Mouse (Mus musculus) intestine, embryonic 15.5 days (tissue): Measurements from ENCODE around the gene Ccdc162. TPM values are rescaled to one million over a fixed set of nuclear protein-coding genes. Genes with fewer than 3 reads are reported as not detected.
A peak's percentile ranks its signal among the peaks of the same experiment; 100 is the strongest.

Experiments
- ATAC-seq: fragments of 200-750 bp; cut with Nextera tagmentation; 2 replicates; pipeline ENCODE4 v1.8.0; 2017; ENCODE audit warnings: moderate TSS enrichment, moderate library complexity
- H3K27ac ChIP-seq: fragments of 300-500 bp; sonication (generic); 2 replicates; pipeline ENCODE4 v1.5.1; 2015; ENCODE audit warnings: mild to moderate bottlenecking, inconsistent platforms
- H3K27me3 ChIP-seq: fragments of 300-500 bp; sonication (generic); replicated peaks from 2 replicates; pipeline ENCODE4 v1.6.1; 2015; ENCODE audit warnings: inconsistent platforms
- H3K36me3 ChIP-seq: fragments of 300-500 bp; sonication (generic); 2 replicates; pipeline ENCODE4 v1.6.1; 2015; ENCODE audit warnings: inconsistent platforms
- H3K4me1 ChIP-seq: fragments of 300-500 bp; sonication (generic); replicated peaks from 2 replicates; pipeline ENCODE4 v1.6.1; 2015; ENCODE audit warnings: inconsistent platforms
- H3K4me2 ChIP-seq: fragments of 300-500 bp; sonication (generic); replicated peaks from 2 replicates; pipeline ENCODE4 v1.6.1; 2015; ENCODE audit warnings: mild to moderate bottlenecking, inconsistent platforms
- H3K4me3 ChIP-seq: fragments of 300-500 bp; sonication (generic); replicated peaks from 2 replicates; pipeline ENCODE4 v1.5.1; 2015; ENCODE audit warnings: inconsistent platforms
- H3K9ac ChIP-seq: fragments of 300-500 bp; sonication (generic); 2 replicates; pipeline ENCODE4 v1.6.1; 2015; ENCODE audit warnings: inconsistent platforms
- H3K9me3 ChIP-seq: fragments of 300-500 bp; sonication (generic); 2 replicates; pipeline ENCODE4 v1.6.1; 2016; ENCODE audit warnings: inconsistent platforms
- WGBS: fragments of 180-500 bp; shearing (Covaris S2); methylation state at CpG from one replicate; pipeline ENCODE4 v1.1.7; 2015; 5-methylcytosine and 5-hydroxymethylcytosine counted together
- polyA plus RNA-seq: library from polyadenylated mRNA; unstranded; fragments of >200 nt; fragmentation: Nextera tagmentation; extraction: Ambion mirVana; gene quantifications from 2 replicates; pipeline ENCODE4 v1.2.1, GENCODE M21; 2015

The Ccdc162 gene
- polyA plus RNA-seq, 1 experiment from 2014 or later, result 0.93 TPM

GRCm38 (mm10) chr10:41615487-41615886, 100.9 kb downstream of the Ccdc162 start:
- Histone ChIP-seq H3K4me2 (no peak overlapping the region), H3K27ac (no peak overlapping the region), H3K27me3 (no peaks in the 10 kb centered on the region), H3K36me3 (no peaks in the 10 kb centered on the region), H3K4me1 (no peaks in the 10 kb centered on the region), H3K4me3 (no peak overlapping the region), H3K9me3 (no peaks in the 10 kb centered on the region), H3K9ac (no peak overlapping the region)
- no peak for ATAC-seq
- 87% methylated on average over 4 of the region's 4 CpGs for WGBS

- Histone ChIP-seq H3K4me2 (no peak overlapping the region), H3K4me1 (no peaks in the 10 kb centered on the region), H3K27me3 (no peaks in the 10 kb centered on the region), H3K9me3 (no peaks in the 10 kb centered on the region), H3K9ac (no peak overlapping the region), H3K36me3 (no peaks in the 10 kb centered on the region), H3K4me3 (no peak overlapping the region), H3K27ac (no peak overlapping the region)
- WGBS, result 66% methylated on average over 5 of the region's 5 CpGs
- ATAC-seq, result 0 out of 2 replicates have a peak, but pooled peaks have one; percentile 2
Observed at GRCm38 (mm10) chr10:41611941-41612340, 104.5 kb downstream of the Ccdc162 start.

DNA sequence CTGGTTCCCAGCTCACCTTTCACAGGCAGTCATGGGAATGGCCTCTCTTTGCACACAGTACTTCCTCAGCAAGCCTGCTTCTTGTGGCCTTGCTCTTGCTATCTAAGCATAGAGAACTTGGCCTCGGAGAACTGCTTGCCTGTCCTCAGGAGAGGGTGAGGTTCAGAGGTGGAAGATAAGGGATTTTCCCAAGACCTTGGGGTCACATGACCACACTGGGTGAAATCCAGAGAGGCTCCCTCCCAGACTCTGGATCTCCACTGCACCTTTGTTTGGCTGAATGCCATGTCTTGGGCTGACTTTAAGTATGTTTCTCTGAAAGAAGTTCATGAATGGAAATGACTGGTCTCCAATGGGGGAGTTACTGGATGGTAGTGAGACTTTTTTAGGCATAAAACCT, 107.0 kb downstream of the Ccdc162 start:
- H3K4me1 ChIP-seq, result no peaks in the 10 kb centered on the region
- no peak overlapping the region for H3K9ac ChIP-seq
- H3K36me3 ChIP-seq, result no peaks in the 10 kb centered on the region
- H3K4me2 ChIP-seq, result no peak overlapping the region
- no peaks in the 10 kb centered on the region for H3K9me3 ChIP-seq
- no peaks in the 10 kb centered on the region for H3K27me3 ChIP-seq
- H3K27ac ChIP-seq, result no peak overlapping the region
- 63% methylated on average over 1 of the region's 1 CpGs for WGBS
- H3K4me3 ChIP-seq, result no peak overlapping the region
- ATAC-seq, result peak; percentile 84

DNA sequence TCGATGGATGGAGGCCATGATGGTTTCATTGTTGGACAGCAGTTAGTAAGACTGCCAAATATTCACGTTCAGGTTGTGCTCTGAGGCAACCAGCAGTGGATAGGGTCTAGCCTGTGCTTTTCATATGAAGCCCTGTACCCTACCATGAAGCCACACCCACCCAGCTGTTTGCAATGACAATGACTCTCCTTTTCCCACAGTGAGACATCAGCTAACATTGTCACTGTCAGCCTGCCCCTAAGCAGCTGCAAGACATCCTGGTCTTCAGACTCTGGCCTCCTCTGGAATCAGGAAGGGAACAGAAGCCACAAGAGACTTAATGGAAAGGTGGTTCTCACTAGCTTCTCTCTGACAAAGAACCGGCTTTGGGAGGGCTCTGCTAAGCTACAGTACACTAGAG, 107.9 kb downstream of the Ccdc162 start:
- ATAC-seq, result no peak
- 87% methylated on average over 3 of the region's 3 CpGs for WGBS
- no peaks in the 10 kb centered on the region for H3K4me1 ChIP-seq
- no peaks in the 10 kb centered on the region for H3K27me3 ChIP-seq
- no peak overlapping the region for H3K4me2 ChIP-seq
- no peak overlapping the region for H3K9ac ChIP-seq
- H3K4me3 ChIP-seq, result no peak overlapping the region
- no peaks in the 10 kb centered on the region for H3K36me3 ChIP-seq
- H3K27ac ChIP-seq, result no peak overlapping the region
- no peaks in the 10 kb centered on the region for H3K9me3 ChIP-seq

DNA sequence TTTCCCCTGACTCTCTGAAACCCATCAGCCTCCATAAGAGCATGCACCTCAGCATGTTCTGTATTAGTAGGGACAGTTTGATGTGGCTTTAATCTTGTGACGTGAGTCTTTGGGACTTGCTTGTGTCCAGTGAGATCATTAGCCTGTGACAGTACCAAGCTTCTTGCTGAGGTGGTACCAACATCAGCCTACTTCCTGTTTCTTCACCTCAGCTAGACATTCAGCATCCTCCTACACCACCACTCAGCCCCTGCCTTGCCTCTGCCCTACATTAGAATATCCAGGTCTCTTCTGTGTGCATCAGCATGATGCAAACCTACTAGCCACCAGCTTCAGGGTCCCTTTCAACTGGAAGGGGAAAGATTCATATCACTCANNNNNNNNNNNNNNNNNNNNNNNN, 113.8 kb downstream of the Ccdc162 start:
- Histone ChIP-seq H3K4me1 (no peaks in the 10 kb centered on the region), H3K27ac (no peak overlapping the region), H3K9me3 (no peaks in the 10 kb centered on the region), H3K9ac (no peak overlapping the region), H3K27me3 (no peaks in the 10 kb centered on the region), H3K4me3 (no peak overlapping the region), H3K4me2 (no peak overlapping the region), H3K36me3 (no peaks in the 10 kb centered on the region)
- ATAC-seq, result no peak
- 90% methylated on average over 1 of the region's 1 CpGs for WGBS

GRCm38 (mm10) chr10:41601898-41602545, 114.4 kb downstream of the Ccdc162 start:
- H3K9me3 ChIP-seq, result no peaks in the 10 kb centered on the region
- no peaks in the 10 kb centered on the region for H3K27me3 ChIP-seq
- H3K4me1 ChIP-seq, result no peaks in the 10 kb centered on the region
- H3K9ac ChIP-seq, result no peak overlapping the region
- H3K4me3 ChIP-seq, result no peak overlapping the region
- no peak for ATAC-seq
- H3K36me3 ChIP-seq, result no peaks in the 10 kb centered on the region
- no peak overlapping the region for H3K4me2 ChIP-seq
- 68% methylated on average over 7 of the region's 7 CpGs for WGBS
- H3K27ac ChIP-seq, result no peak overlapping the region

GRCm38 (mm10) chr10:41601302-41601701, 115.1 kb downstream of the Ccdc162 start:
- 75% methylated on average over 4 of the region's 4 CpGs for WGBS
- Histone ChIP-seq H3K27ac (no peak overlapping the region), H3K4me3 (no peak overlapping the region), H3K4me1 (no peaks in the 10 kb centered on the region), H3K27me3 (no peaks in the 10 kb centered on the region), H3K9ac (no peak overlapping the region), H3K36me3 (no peaks in the 10 kb centered on the region), H3K9me3 (no peaks in the 10 kb centered on the region), H3K4me2 (no peak overlapping the region)
- no peak for ATAC-seq

DNA sequence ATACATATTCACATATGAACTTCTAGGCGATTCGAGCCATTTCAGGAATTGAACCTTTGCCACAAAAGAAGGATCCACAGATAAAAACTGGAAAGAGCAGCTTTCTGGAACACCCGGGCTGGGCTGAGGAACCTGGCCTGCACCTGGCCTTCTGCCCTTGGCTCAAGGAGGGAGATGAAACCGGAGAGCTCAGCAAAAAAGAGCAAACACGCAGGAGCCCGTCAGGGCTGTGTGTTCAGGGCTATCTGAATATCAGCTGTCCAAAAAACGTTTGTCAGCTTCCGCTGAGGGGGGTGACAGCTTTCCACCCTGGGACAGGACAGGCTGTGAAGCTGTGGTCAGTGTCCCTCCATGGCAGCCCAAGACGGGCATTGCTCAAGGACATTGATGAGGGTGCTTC, 117.4 kb downstream of the Ccdc162 start:
- H3K4me2 ChIP-seq, result no peak overlapping the region
- H3K4me1 ChIP-seq, result 0 out of 2 replicates have a peak, but pooled peaks cover 6% of the 10 kb centered on the region
- H3K27ac ChIP-seq, result no peak overlapping the region
- H3K4me3 ChIP-seq, result no peak overlapping the region
- H3K27me3 ChIP-seq, result no peaks in the 10 kb centered on the region
- ATAC-seq, result no peak
- WGBS, result 69% methylated on average over 9 of the region's 9 CpGs
- no peak overlapping the region for H3K9ac ChIP-seq
- no peaks in the 10 kb centered on the region for H3K9me3 ChIP-seq
- no peaks in the 10 kb centered on the region for H3K36me3 ChIP-seq

- Histone ChIP-seq H3K27ac (no peak overlapping the region), H3K9me3 (no peaks in the 10 kb centered on the region), H3K4me3 (no peak overlapping the region), H3K9ac (no peak overlapping the region), H3K4me2 (no peak overlapping the region), H3K27me3 (no peaks in the 10 kb centered on the region), H3K4me1 (0 out of 2 replicates have a peak, but pooled peaks cover 6% of the 10 kb centered on the region), H3K36me3 (no peaks in the 10 kb centered on the region)
- WGBS, result 59% methylated on average over 9 of the region's 9 CpGs
- ATAC-seq, result no peak
Observed at GRCm38 (mm10) chr10:41598221-41598620, 118.2 kb downstream of the Ccdc162 start.

DNA sequence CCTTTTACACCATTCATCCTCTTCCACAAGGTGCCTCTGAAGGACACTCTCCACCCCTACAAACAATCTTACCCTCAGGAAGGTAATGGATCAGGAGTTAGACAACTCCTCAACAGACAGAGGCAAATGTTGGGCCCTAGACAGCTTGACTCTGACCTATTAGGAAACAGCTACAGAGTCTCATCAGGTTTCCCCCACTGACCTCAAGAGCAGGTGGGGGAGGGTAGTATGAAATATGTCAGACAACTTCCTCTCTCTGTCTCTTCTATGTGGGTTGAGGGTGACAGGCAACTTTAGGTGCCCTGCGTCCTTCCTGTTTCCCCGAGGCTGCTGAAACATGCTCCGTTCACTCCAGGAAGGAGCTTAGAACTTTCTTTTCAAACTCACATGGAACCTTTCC, 120.9 kb downstream of the Ccdc162 start:
- H3K27me3 ChIP-seq, result no peaks in the 10 kb centered on the region
- no peak overlapping the region for H3K4me3 ChIP-seq
- ATAC-seq, result no peak
- no peak overlapping the region for H3K27ac ChIP-seq
- H3K4me2 ChIP-seq, result no peak overlapping the region
- no peaks in the 10 kb centered on the region for H3K9me3 ChIP-seq
- 0 out of 2 replicates have a peak, but pooled peaks cover 6% of the 10 kb centered on the region for H3K4me1 ChIP-seq
- no peak overlapping the region for H3K9ac ChIP-seq
- 75% methylated on average over 3 of the region's 3 CpGs for whole genome bisulfite sequencing
- no peaks in the 10 kb centered on the region for H3K36me3 ChIP-seq

- H3K27me3 ChIP-seq, result no peaks in the 10 kb centered on the region
- H3K27ac ChIP-seq, result peak overlapping the region; percentile 38; the same call in 1 of the 2 replicates
- no peaks in the 10 kb centered on the region for H3K36me3 ChIP-seq
- no peak overlapping the region for H3K9ac ChIP-seq
- no peak overlapping the region for H3K4me2 ChIP-seq
- H3K9me3 ChIP-seq, result no peaks in the 10 kb centered on the region
- WGBS, result 41% methylated on average over 2 of the region's 2 CpGs
- 0 out of 2 replicates have a peak, but pooled peaks cover 6% of the 10 kb centered on the region for H3K4me1 ChIP-seq
- peak; percentile 47; the same call in 1 of the 2 replicates for ATAC-seq
- no peak overlapping the region for H3K4me3 ChIP-seq
Observed at GRCm38 (mm10) chr10:41594957-41595356, 121.5 kb downstream of the Ccdc162 start.

DNA sequence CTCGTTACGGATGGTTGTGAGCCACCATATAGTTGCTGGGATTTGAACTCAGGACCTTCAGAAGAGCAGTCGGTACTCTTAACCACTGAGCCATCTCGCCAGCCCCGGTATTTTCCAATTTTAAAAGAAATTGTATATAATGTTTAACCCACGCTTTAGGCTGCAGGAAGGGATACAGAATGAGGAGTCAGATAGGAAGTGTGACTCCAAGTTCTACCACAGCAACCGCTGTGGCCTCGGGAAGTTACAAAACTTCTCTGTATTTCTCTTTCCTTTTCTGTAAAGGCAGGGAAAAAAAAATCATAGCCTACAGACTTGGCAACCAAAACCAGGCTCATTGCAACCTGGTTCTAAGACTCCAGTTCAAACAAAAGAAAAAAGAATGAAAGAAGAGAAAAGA, 122.0 kb downstream of the Ccdc162 start:
- no peak overlapping the region for H3K27ac ChIP-seq
- WGBS, result 86% methylated on average over 8 of the region's 8 CpGs
- no peak overlapping the region for H3K4me2 ChIP-seq
- no peaks in the 10 kb centered on the region for H3K9me3 ChIP-seq
- no peak overlapping the region for H3K9ac ChIP-seq
- no peak for ATAC-seq
- H3K4me3 ChIP-seq, result no peak overlapping the region
- H3K4me1 ChIP-seq, result 0 out of 2 replicates have a peak, but pooled peaks cover 6% of the 10 kb centered on the region
- no peaks in the 10 kb centered on the region for H3K36me3 ChIP-seq
- H3K27me3 ChIP-seq, result no peaks in the 10 kb centered on the region

- Histone ChIP-seq H3K4me2 (no peak overlapping the region), H3K27ac (no peak overlapping the region), H3K4me3 (no peak overlapping the region), H3K9ac (no peak overlapping the region), H3K4me1 (no peaks in the 10 kb centered on the region), H3K27me3 (no peaks in the 10 kb centered on the region), H3K9me3 (no peaks in the 10 kb centered on the region), H3K36me3 (no peaks in the 10 kb centered on the region)
- WGBS, result 72% methylated on average over 2 of the region's 2 CpGs
- ATAC-seq, result peak; percentile 83
Observed at GRCm38 (mm10) chr10:41588616-41589015, 127.8 kb downstream of the Ccdc162 start.
